21 mouse cellular contexts compared by ENCODE assay signal in genomic region chr1:128064716-128065115, GRCm38 (mm10). TPM values are rescaled to one million over a fixed set of nuclear protein-coding genes. Genes with fewer than 3 reads are reported as not detected.
A peak's percentile ranks its signal among the peaks of the same experiment; 100 is the strongest.
DNase-seq lines count a peak whose midpoint lies in the region; ATAC-seq lines count a peak whose summit lies in the region.
"Had no signal": no experiment of that assay in that cellular context is flagged by ENCODE, and none has a peak within 500 bp of the region (broad histone marks: within the 10 kb centered on the region; RNA-seq: fewer than 3 reads in every experiment).

No protein-coding gene starts in this region.

- no peak for ATAC-seq in megakaryocyte, adult 5-6 weeks (ENCODE audit: poor library complexity, severe bottlenecking)
- ATAC-seq: activated CD4-positive, CD25-positive, alpha-beta regulatory T cell, adult 4 months; forebrain, embryonic 13.5 days; forebrain, embryonic 16.5 days; hindbrain, embryonic 16.5 days; intestine, embryonic 15.5 days had no signal

- peaks cover 41% of the 10 kb centered on the region for H3K36me3 ChIP-seq in megakaryocyte, embryonic 14.5 days (replicated peaks; ENCODE audit: low read length)
- peaks cover 8% of the 10 kb centered on the region for H3K36me3 ChIP-seq in midbrain, embryonic 10.5 days
- H3K36me3 ChIP-seq: hindbrain, embryonic 13.5 days; intestine, embryonic 15.5 days had no signal

- peaks cover 4% of the 10 kb centered on the region; the same call in 1 of the 2 replicates for H3K9me3 ChIP-seq in megakaryocyte, embryonic 14.5 days
- H3K9me3 ChIP-seq in midbrain, embryonic 10.5 days (replicated peaks): no peaks in the 10 kb centered on the region
- H3K9me3 ChIP-seq: forebrain, embryonic 10.5 days; forebrain, embryonic 13.5 days; hindbrain, embryonic 10.5 days; hindbrain, embryonic 13.5 days; intestine, embryonic 15.5 days had no signal

- H3K4me3 ChIP-seq in megakaryocyte, embryonic 14.5 days (replicated peaks): peak overlapping the region; percentile 4
- no peak overlapping the region for H3K4me3 ChIP-seq in midbrain, embryonic 10.5 days
- H3K4me3 ChIP-seq: forebrain, embryonic 10.5 days; forebrain, embryonic 13.5 days; hindbrain, embryonic 10.5 days; hindbrain, embryonic 13.5 days; intestine, embryonic 15.5 days had no signal

- no peak overlapping the region for H3K27ac ChIP-seq in midbrain, embryonic 10.5 days (replicated peaks)
- H3K27ac ChIP-seq: forebrain, embryonic 10.5 days; forebrain, embryonic 13.5 days; hindbrain, embryonic 10.5 days; hindbrain, embryonic 13.5 days; intestine, embryonic 15.5 days had no signal

- peaks cover 67% of the 10 kb centered on the region for H3K4me1 ChIP-seq in megakaryocyte, embryonic 14.5 days
- no peaks in the 10 kb centered on the region for H3K4me1 ChIP-seq in midbrain, embryonic 10.5 days
- H3K4me1 ChIP-seq: hindbrain, embryonic 10.5 days; hindbrain, embryonic 13.5 days; intestine, embryonic 15.5 days had no signal

- peak; percentile 53 to 55 for DNase-seq in adrenal gland, adult (ENCODE audit: inconsistent age in 2 of 2, low spot score in 1 of 2)
- no peak for DNase-seq in adrenal gland, adult 18-20 months (ENCODE audit: low spot score in 2 of 2)
- DNase-seq in adrenal gland, postnatal 14 days: peak; percentile 43
- DNase-seq in adrenal gland, adult 8-10 months: no peak
- DNase-seq in midbrain, embryonic 10.5 days (ENCODE audit: low spot score): no peak
- DNase-seq: cerebellum, adult 18-20 months; cerebellum, adult 9-10 months; cerebellum, postnatal 14 days; gastrocnemius, postnatal 10 days; gastrocnemius, postnatal 36 days; heart, postnatal 36 days had no signal

- no peaks in the 10 kb centered on the region for H3K27me3 ChIP-seq in megakaryocyte, embryonic 14.5 days (replicated peaks)
- no peaks in the 10 kb centered on the region for H3K27me3 ChIP-seq in midbrain, embryonic 10.5 days (ENCODE audit: low read depth, poor library complexity, severe bottlenecking)
- H3K27me3 ChIP-seq: forebrain, embryonic 13.5 days; hindbrain, embryonic 13.5 days; intestine, embryonic 15.5 days had no signal

- 93% methylated on average over 6 of the region's 6 CpGs for WGBS in midbrain, embryonic 10.5 days

RNA-seq across cellular contexts. Expression of gene Zranb3, which starts 38.1 kb away (rescaled TPM):
- 1 to 10 TPM; 3.7 to 4.6 TPM for total RNA-seq in adrenal gland, adult 18-20 months (2021)
- 5.1 and 6.0 TPM in 2 replicates for total RNA-seq in adrenal gland, postnatal 14 days (2021)
- total RNA-seq in adrenal gland, adult 8-10 months (2022): 1 to 10 TPM; 4.2 to 7.9 (median 5.8) TPM
- polyA plus RNA-seq in megakaryocyte, embryonic 14.5 days (2012; ENCODE audit: insufficient read depth, low replicate concordance): 0.64 TPM in 1 of 2 replicates, not detected in the other
- 3.7 and 9.0 TPM in 2 replicates for total RNA-seq in megakaryocyte, adult 5-6 weeks (2015)
- total RNA-seq in megakaryocyte, adult 5-6 weeks (2017): 6.4 TPM in 2 replicates
- 15.0 and 16.3 TPM in 2 replicates for polyA plus RNA-seq in midbrain, embryonic 10.5 days (2016; fragmentation: Nextera tagmentation; extraction: Ambion mirVana)

RNA-seq across cellular contexts. Expression of gene R3hdm1, which starts 38.4 kb away (rescaled TPM):
- 10 to 100 TPM; 61.4 to 68.2 TPM for total RNA-seq in adrenal gland, adult 18-20 months (2021)
- total RNA-seq in adrenal gland, postnatal 14 days (2021): 67.1 and 75.3 TPM in 2 replicates
- 100 to 1,000 TPM in 1 of 4 experiments, 10 to 100 TPM in 3; 65.5 to 109 (median 82.9) TPM for total RNA-seq in adrenal gland, adult 8-10 months (2022)
- polyA plus RNA-seq in megakaryocyte, embryonic 14.5 days (2012; ENCODE audit: insufficient read depth, low replicate concordance): 28.5 and 60.9 TPM in 2 replicates
- total RNA-seq in megakaryocyte, adult 5-6 weeks (2015): 110 and 111 TPM in 2 replicates
- total RNA-seq in megakaryocyte, adult 5-6 weeks (2017): 26.4 and 36.9 TPM in 2 replicates
- polyA plus RNA-seq in midbrain, embryonic 10.5 days (2016; fragmentation: Nextera tagmentation; extraction: Ambion mirVana): 72.2 and 82.9 TPM in 2 replicates

Comparison
In these comparisons a context has a peak if more than half of its experiments do, and no peak if none do; other contexts are left out.
1. DNase-seq: peak in adrenal gland, adult (2 of 2) and adrenal gland, postnatal 14 days (single experiment); none in adrenal gland, adult 18-20 months (0 of 2), adrenal gland, adult 8-10 months (single experiment) and midbrain, embryonic 10.5 days (single experiment).